Mouse (Mus musculus) heart, adult 2 months (tissue): ENCODE results near the gene March9. TPM values are rescaled to one million over a fixed set of nuclear protein-coding genes. Genes with fewer than 3 reads are reported as not detected.
A peak's percentile ranks its signal among the peaks of the same experiment; 100 is the strongest.

Experiments used
- DNase-seq, 2 experiments: peaks; one replicate each; pipeline ENCODE4 v3.0.0; 2021
- H3K27ac ChIP-seq: fragments of 200-600 bp; 2 replicates; pipeline ENCODE4 v1.8.1; 2022
- H3K27me3 ChIP-seq: fragments of 200-500 bp; 2 replicates; pipeline ENCODE4 v1.6.1; 2012; ENCODE audit warnings: mild to moderate bottlenecking, low read length, inconsistent platforms, mixed read lengths; ENCODE audit not compliant: control insufficient read depth, insufficient read depth
- H3K36me3 ChIP-seq: fragments of 200-500 bp; 2 replicates; pipeline ENCODE4 v1.6.1; 2012; ENCODE audit warnings: low read length, inconsistent platforms; ENCODE audit not compliant: control insufficient read depth, insufficient read depth
- H3K4me1 ChIP-seq: fragments of 200-500 bp; 2 replicates; pipeline ENCODE4 v1.6.1; 2011; ENCODE audit warnings: low read length; ENCODE audit not compliant: control insufficient read depth, insufficient read depth
- H3K4me3 ChIP-seq: fragments of 200-600 bp; 2 replicates; pipeline ENCODE4 v1.8.1; 2022
- H3K79me2 ChIP-seq: fragments of 200-500 bp; replicated peaks from 2 replicates; pipeline ENCODE4 v1.6.1; 2012; ENCODE audit warnings: mild to moderate bottlenecking, inconsistent platforms, low read length, moderate library complexity, mixed read lengths; ENCODE audit not compliant: control insufficient read depth, insufficient read depth
- H3K9ac ChIP-seq: fragments of 200-500 bp; 2 replicates; pipeline ENCODE4 v1.6.1; 2012; ENCODE audit warnings: low read depth, mild to moderate bottlenecking, control low read depth, inconsistent platforms, low read length, mixed read lengths
- CTCF ChIP-seq: fragments of 200-600 bp; IDR thresholded peaks from 2 replicates; pipeline ENCODE4 v1.8.1; 2022; ENCODE audit warnings: antibody characterized with exemption, mild to moderate bottlenecking, moderate library complexity
- EP300 ChIP-seq: fragments of 200-500 bp; IDR thresholded peaks from 2 replicates; pipeline ENCODE4 v1.6.1; 2011; ENCODE audit warnings: low read depth, low read length, control low read depth; ENCODE audit not compliant: insufficient read depth
- POLR2A ChIP-seq: fragments of 200-500 bp; IDR thresholded peaks from 2 replicates; pipeline ENCODE4 v1.6.1; 2011; ENCODE audit warnings: mild to moderate bottlenecking, low read depth, low read length, control low read depth; ENCODE audit not compliant: insufficient read depth
- WGBS: fragments of 180-500 bp; shearing (Covaris S2); methylation state at CpG from one replicate; pipeline ENCODE4 v1.1.7; 2018; 5-methylcytosine and 5-hydroxymethylcytosine counted together
- intact Hi-C: fragments of 180-260 bp; cut with DNase I; formaldehyde crosslinking; loops from one replicate; pipeline ENCODE4 v1.15.1; 2025
- polyA plus RNA-seq: library from polyadenylated mRNA; depleted of rRNA; stranded (reverse); fragments of >200 nt; gene quantifications from 2 replicates; pipeline ENCODE4 v1.2.3, GENCODE M21; 2012
- total RNA-seq, 2 experiments: library from RNA; stranded (reverse); gene quantifications; 2 replicates each; pipeline ENCODE4 v1.2.3; 2021

The March9 gene
- total and polyA plus RNA-seq, 3 experiments = 2.7 to 3.1 (median 2.8) TPM

DNA sequence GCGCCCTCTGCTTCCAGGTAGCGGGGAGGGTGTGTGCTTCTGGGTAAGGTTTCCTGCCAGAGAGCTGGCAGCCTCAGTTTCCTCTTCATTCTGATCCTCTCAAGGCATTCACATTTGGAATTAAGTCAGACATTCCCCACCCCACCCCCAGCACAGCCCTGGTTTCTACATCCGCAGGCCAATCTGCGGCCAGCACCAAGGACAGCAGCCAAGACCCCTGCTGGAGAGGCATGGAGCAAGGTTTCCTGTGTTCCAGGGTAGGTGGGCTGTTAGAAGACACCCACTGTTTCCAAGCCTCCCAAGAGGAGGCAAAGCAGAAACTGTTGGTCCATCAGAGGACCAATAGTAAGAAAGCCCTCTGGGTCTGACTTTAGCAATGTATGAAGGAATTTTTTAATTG lies 5.3 kb downstream of the March9 start:
- 73% methylated on average over 4 of the region's 4 CpGs for WGBS
- Histone ChIP-seq H3K4me1 (no peaks in the 10 kb centered on the region), H3K27me3 (peaks cover 3% of the 10 kb centered on the region; the same call in 1 of the 2 replicates)

DNA sequence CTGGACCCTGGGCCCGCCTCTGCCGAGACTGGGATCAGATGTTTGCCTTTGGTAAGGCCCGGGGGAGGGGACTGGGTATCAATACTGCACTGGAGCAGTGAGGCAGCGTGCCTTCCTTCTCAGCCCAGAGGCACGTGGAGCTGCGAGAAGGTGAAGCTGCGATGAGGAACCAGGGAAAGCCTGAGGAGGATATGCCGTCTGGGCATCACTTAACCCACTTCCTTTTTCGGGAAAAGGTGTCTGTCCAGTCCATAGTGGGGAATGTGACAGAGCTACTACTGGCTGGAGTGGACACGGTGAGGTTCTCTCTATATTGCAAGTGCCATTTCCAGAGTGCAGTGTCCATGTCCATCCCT lies 9.9 kb downstream of the March9 start:
- no peak for TF ChIP-seq POLR2A
- TF ChIP-seq EP300 = no peak
- TF ChIP-seq CTCF = no peak
- peaks cover 1% of the 10 kb centered on the region for H3K4me1 ChIP-seq
- no peaks in the 10 kb centered on the region for H3K36me3 ChIP-seq
- intact Hi-C loops = no loop called here
- H3K79me2 ChIP-seq = no peaks in the 10 kb centered on the region
- H3K9ac ChIP-seq = no peak overlapping the region
- H3K27me3 ChIP-seq = peaks cover 13% of the 10 kb centered on the region
- 18% methylated on average over 10 of the region's 10 CpGs for whole genome bisulfite sequencing
- no peak for DNase-seq
- no peak overlapping the region for H3K4me3 ChIP-seq
- no peak overlapping the region for H3K27ac ChIP-seq

More for the DNA sequence above, 5.3 kb downstream of the March9 start:
- no peaks in the 10 kb centered on the region for H3K79me2 ChIP-seq
- no peak overlapping the region for H3K4me3 ChIP-seq
- no peak for TF ChIP-seq POLR2A
- no peak for TF ChIP-seq CTCF
- TF ChIP-seq EP300 = no peak
- no peak for DNase-seq
- intact Hi-C loops = no loop called here
- H3K9ac ChIP-seq = no peak overlapping the region
- H3K36me3 ChIP-seq = no peaks in the 10 kb centered on the region
- H3K27ac ChIP-seq = no peak overlapping the region

DNA sequence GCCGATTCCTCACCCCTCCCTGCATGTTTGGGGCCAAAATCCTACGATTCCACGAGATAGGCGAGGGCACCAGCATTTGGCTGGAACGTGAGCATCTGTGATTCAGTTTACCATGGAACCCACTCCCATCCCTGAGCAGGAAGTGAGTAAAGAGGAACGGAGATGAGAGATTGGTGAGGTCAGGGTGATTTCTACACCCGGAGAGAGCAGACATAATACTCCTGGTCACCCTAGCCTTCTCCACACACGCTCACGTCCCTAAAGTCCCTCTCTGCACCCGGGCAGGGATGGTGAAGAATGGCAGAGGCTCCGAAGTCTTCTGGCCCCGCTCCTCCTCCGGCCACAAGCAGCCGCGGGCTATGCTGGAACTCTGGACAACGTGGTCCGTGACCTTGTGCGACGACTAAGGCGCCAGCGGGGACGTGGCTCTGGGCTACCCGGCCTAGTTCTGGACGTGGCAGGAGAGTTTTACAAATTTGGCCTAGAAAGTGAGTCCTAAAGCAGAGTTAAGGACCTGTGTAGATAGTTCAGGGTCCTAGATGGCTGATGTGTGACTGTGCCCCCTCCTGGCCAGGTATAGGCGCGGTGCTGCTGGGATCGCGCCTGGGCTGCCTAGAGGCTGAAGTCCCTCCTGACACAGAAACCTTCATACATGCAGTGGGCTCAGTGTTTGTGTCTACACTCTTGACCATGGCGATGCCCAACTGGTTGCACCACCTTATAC lies 10.4 kb downstream of the March9 start:
- Histone ChIP-seq H3K9ac (no peak overlapping the region), H3K27ac (no peak overlapping the region), H3K4me3 (no peak overlapping the region), H3K36me3 (no peaks in the 10 kb centered on the region), H3K27me3 (peaks cover 13% of the 10 kb centered on the region), H3K4me1 (peaks cover 1% of the 10 kb centered on the region), H3K79me2 (no peaks in the 10 kb centered on the region)
- DNase-seq = no peak
- intact Hi-C loops = no loop called here
- 4% methylated on average over 29 of the region's 29 CpGs for WGBS
- TF ChIP-seq POLR2A (no peak), CTCF (peak; percentile 25), EP300 (no peak)

DNA sequence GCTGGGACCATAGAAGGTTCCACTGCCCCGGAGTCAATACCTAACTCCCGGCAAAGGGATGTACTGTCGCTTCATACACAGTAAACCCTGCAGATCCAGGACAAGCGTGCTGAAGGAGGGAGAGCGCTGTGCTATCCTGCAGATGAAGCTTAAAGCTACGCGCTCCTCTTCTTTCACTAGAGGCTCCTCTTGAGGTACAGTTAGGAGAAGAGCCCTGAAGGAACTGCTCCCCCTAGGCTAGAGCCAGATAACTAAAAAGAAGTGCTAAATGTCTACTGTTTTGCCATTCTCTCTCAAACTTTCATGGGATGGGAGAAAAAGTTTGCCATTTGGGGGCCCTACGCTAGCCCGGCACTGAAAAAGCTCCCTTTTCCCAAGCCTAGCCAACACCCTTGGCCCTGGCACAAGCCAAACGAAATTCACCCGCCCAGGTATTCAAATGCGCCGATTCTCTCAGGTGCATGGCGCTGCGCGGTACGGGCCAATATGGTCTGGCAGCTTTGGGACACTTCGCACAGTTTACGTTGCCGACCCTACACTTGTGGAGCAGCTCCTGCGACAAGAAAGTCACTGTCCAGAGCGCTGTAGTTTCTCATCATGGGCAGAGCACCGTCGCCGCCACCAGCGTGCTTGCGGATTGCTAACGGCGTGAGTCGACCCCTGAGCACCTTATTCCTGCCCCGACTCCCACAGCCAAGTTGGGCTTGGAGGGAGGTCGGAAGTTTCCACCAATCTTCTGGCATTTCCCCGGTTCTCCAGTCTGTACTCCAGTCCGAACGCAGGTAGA lies 11.2 kb downstream of the March9 start:
- H3K36me3 ChIP-seq = no peaks in the 10 kb centered on the region
- 7% methylated on average over 35 of the region's 35 CpGs for WGBS
- intact Hi-C loops = no loop called here
- H3K79me2 ChIP-seq = no peaks in the 10 kb centered on the region
- TF ChIP-seq CTCF (no peak), POLR2A (no peak), EP300 (no peak)
- no peak for DNase-seq
- no peak overlapping the region for H3K27ac ChIP-seq
- H3K4me1 ChIP-seq = peaks cover 1% of the 10 kb centered on the region
- no peak overlapping the region for H3K9ac ChIP-seq
- no peak overlapping the region for H3K4me3 ChIP-seq
- peaks cover 13% of the 10 kb centered on the region for H3K27me3 ChIP-seq

DNA sequence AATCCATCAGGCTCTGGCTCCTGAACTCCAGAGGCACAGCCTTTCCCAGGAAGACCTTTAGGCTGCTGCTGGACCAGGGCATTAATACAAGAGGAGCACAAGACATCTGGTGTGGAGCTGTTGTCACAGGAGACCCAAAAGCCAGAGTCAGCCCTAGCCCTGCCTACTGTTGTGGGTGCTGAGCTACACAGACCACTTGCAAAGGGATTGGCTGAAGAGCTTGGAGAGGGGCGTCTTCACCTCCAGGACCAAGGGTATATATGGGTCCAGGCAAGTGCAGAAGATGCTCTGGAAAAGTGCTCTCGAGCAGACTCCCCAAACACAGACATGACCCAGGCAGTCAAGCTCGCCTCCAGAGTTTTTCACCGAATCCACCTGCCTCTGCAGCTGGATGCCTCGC lies 12.0 kb downstream of the March9 start, which contains the start of gene Cyp27b1:
TSS of gene Cyp27b1 (plus strand) at position 297 of the 400 bp plus-strand sequence.
- Histone ChIP-seq H3K4me1 (peaks cover 1% of the 10 kb centered on the region), H3K4me3 (no peak within 1 kb of the TSS), H3K27me3 (peaks cover 13% of the 10 kb centered on the region), H3K79me2 (no peaks in the 10 kb centered on the region), H3K27ac (no peak within 1 kb of the TSS), H3K9ac (no peak within 1 kb of the TSS), H3K36me3 (no peaks in the 10 kb centered on the region)
- intact Hi-C loops = no loop called here
- 42% methylated on average over 5 of the region's 5 CpGs for WGBS
- no peak for TF ChIP-seq CTCF
- TF ChIP-seq POLR2A = no peak
- TF ChIP-seq EP300 = no peak
- DNase-seq = no peak

DNA sequence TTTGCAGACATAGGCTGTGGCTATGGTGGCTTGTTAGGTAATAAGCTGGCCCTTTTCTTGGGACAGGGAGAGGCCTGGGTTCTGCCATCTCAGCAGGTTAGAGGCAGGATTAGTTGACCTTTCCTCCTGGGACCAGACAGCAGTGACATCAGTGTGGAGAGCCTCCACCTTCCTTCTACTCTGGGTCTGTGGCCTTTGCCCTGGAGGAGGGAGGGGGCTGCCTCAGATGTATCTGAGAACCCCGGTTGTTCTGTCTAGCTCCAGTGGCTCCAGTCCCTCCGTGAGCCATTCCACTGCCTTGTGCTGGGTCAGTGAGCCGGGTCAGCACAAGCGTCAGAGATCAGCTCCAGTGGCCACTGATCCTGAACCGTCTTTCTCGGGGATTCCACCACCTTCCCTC lies 16.8 kb downstream of the March9 start:
- Histone ChIP-seq H3K4me1 (no peaks in the 10 kb centered on the region), H3K36me3 (no peaks in the 10 kb centered on the region), H3K27me3 (peaks cover 2% of the 10 kb centered on the region; the same call in 1 of the 2 replicates), H3K9ac (no peak overlapping the region), H3K27ac (no peak overlapping the region), H3K4me3 (no peak overlapping the region), H3K79me2 (no peaks in the 10 kb centered on the region)
- 89% methylated on average over 6 of the region's 6 CpGs for WGBS
- intact Hi-C loops = no loop called here
- no peak for DNase-seq
- TF ChIP-seq EP300 = no peak
